Mouse (Mus musculus): ENCODE measurements around the gene Slc39a13.
"Not testable (repeated sequence)": the region's sequence is repeated elsewhere in the genome, so short reads cannot be mapped to it uniquely, and the experiment has no call there.

Gene Slc39a13

GRCm38 (mm10) chr2:91064211-91064610 lies 6.0 kb downstream of the Slc39a13 start:
- DNase-seq (ENCODE audit: extremely low spot score): no peak

GRCm38 (mm10) chr2:91062779-91063606 lies 7.2 kb downstream of the Slc39a13 start:
- DNase-seq (ENCODE audit: extremely low spot score): no peak

- DNase-seq (ENCODE audit: extremely low spot score): no peak
Measured at GRCm38 (mm10) chr2:91061849-91062481, 8.3 kb downstream of the Slc39a13 start.

- peak; percentile 50 for DNase-seq (ENCODE audit: extremely low spot score)
Measured at GRCm38 (mm10) chr2:91060544-91061355, 9.5 kb downstream of the Slc39a13 start.

GRCm38 (mm10) chr2:91059376-91059775 lies 10.8 kb downstream of the Slc39a13 start:
- DNase-seq (ENCODE audit: extremely low spot score): no peak

- no peak for DNase-seq (ENCODE audit: extremely low spot score)
Measured at GRCm38 (mm10) chr2:91058435-91058834, 11.8 kb downstream of the Slc39a13 start.

GRCm38 (mm10) chr2:91053934-91054382 lies 16.3 kb downstream of the Slc39a13 start, which contains the start of gene Psmc3:
Gene Psmc3, plus strand, starts transcription at chr2:91054009.
- DNase-seq (ENCODE audit: extremely low spot score): peak; percentile 94

- no peak for DNase-seq (ENCODE audit: extremely low spot score)
Measured at GRCm38 (mm10) chr2:91053181-91053933, 16.9 kb downstream of the Slc39a13 start.

- no peak for DNase-seq (ENCODE audit: extremely low spot score)
Measured at GRCm38 (mm10) chr2:91052752-91053151, 17.5 kb downstream of the Slc39a13 start.

GRCm38 (mm10) chr2:91051917-91052316 lies 18.3 kb downstream of the Slc39a13 start:
- no peak for DNase-seq (ENCODE audit: extremely low spot score)

GRCm38 (mm10) chr2:91047359-91047758 lies 22.9 kb downstream of the Slc39a13 start:
- no peak for DNase-seq (ENCODE audit: extremely low spot score)

- not testable (repeated sequence) for DNase-seq (ENCODE audit: extremely low spot score)
Measured at GRCm38 (mm10) chr2:91045805-91046204, 24.4 kb downstream of the Slc39a13 start.

- DNase-seq (ENCODE audit: extremely low spot score): no peak
Measured at GRCm38 (mm10) chr2:91044727-91045126, 25.5 kb downstream of the Slc39a13 start.

- DNase-seq (ENCODE audit: extremely low spot score): no peak
Measured at GRCm38 (mm10) chr2:91042651-91043398, 27.4 kb downstream of the Slc39a13 start.

- no peak for DNase-seq (ENCODE audit: extremely low spot score)
Measured at GRCm38 (mm10) chr2:91041786-91042185, 28.4 kb downstream of the Slc39a13 start.

GRCm38 (mm10) chr2:91035385-91035784 lies 34.8 kb downstream of the Slc39a13 start, which contains the start of gene Rapsn:
Gene Rapsn, plus strand, starts transcription at chr2:91035620.
- no peak for DNase-seq (ENCODE audit: extremely low spot score)

GRCm38 (mm10) chr2:91033000-91033399 lies 37.2 kb downstream of the Slc39a13 start:
- no peak for DNase-seq (ENCODE audit: extremely low spot score)

- no peak for DNase-seq (ENCODE audit: extremely low spot score)
Measured at GRCm38 (mm10) chr2:91031216-91031615, 39.0 kb downstream of the Slc39a13 start.

- DNase-seq (ENCODE audit: extremely low spot score): no peak
Measured at GRCm38 (mm10) chr2:91027391-91028214, 42.6 kb downstream of the Slc39a13 start.

GRCm38 (mm10) chr2:91026491-91026890 lies 43.7 kb downstream of the Slc39a13 start:
- no peak for DNase-seq (ENCODE audit: extremely low spot score)

All from embryo, embryonic 9.5 days (tissue).